Mouse (Mus musculus) gastrocnemius, adult 2 months (tissue): ENCODE measurements at regions not wholly inside any gene's neighbourhood (a gene's known extent, or its start where the extent isn't known, plus 50 kb on each side); places are given as distances from the start of the nearest gene placed in this dataset.

Experiments used
- DNase-seq: peaks from one replicate; pipeline ENCODE4 v3.0.0; 2022
- H3K27ac ChIP-seq: fragments of 200-600 bp; 2 replicates; pipeline ENCODE4 v1.8.1; 2022; ENCODE audit warnings: mild to moderate bottlenecking
- H3K4me3 ChIP-seq: fragments of 200-600 bp; 2 replicates; pipeline ENCODE4 v1.8.1; 2022; ENCODE audit warnings: mild to moderate bottlenecking, moderate library complexity
- CTCF ChIP-seq: fragments of 200-600 bp; IDR thresholded peaks from 2 replicates; pipeline ENCODE4 v1.8.1; 2022; ENCODE audit warnings: antibody characterized with exemption, mild to moderate bottlenecking, moderate library complexity
- intact Hi-C: fragments of 180-260 bp; cut with DNase I; formaldehyde crosslinking; loops from one replicate; pipeline ENCODE4 v1.15.1; 2025

GRCm38 (mm10) chr10:21672171-21672570 is 79.2 kb downstream of the 1700020N01Rik start:
- no peak for TF ChIP-seq CTCF
- Histone ChIP-seq H3K27ac (no peak overlapping the region), H3K4me3 (no peak overlapping the region)
- no peak for DNase-seq
- intact Hi-C loops: no loop called here

- no peak for TF ChIP-seq CTCF
- H3K27ac ChIP-seq: no peak overlapping the region
- intact Hi-C loops: no loop called here
- H3K4me3 ChIP-seq: no peak overlapping the region
- no peak for DNase-seq
Observed at GRCm38 (mm10) chr10:21672666-21673065, 79.7 kb downstream of the 1700020N01Rik start.

- DNase-seq: no peak
- Histone ChIP-seq H3K4me3 (no peak overlapping the region), H3K27ac (no peak overlapping the region)
- TF ChIP-seq CTCF: no peak
- intact Hi-C loops: no loop called here
Observed at GRCm38 (mm10) chr10:21673831-21674230, 80.9 kb downstream of the 1700020N01Rik start.

- no peak overlapping the region for H3K4me3 ChIP-seq
- H3K27ac ChIP-seq: no peak overlapping the region
- no peak for TF ChIP-seq CTCF
- DNase-seq: no peak
- intact Hi-C loops: no loop called here
Observed at GRCm38 (mm10) chr10:21675786-21676185, 82.8 kb downstream of the 1700020N01Rik start.

- DNase-seq: no peak
- no peak for TF ChIP-seq CTCF
- H3K27ac ChIP-seq: peak overlapping the region; percentile 84
- intact Hi-C loops: no loop called here
- no peak overlapping the region for H3K4me3 ChIP-seq
Observed at GRCm38 (mm10) chr10:21677911-21678310, 85.0 kb downstream of the 1700020N01Rik start.

GRCm38 (mm10) chr10:21678372-21678771 is 85.4 kb downstream of the 1700020N01Rik start:
- intact Hi-C loops: no loop called here
- H3K4me3 ChIP-seq: no peak overlapping the region; the same call in 1 of the 2 replicates
- H3K27ac ChIP-seq: peak overlapping the region; percentile 84
- no peak for TF ChIP-seq CTCF
- no peak for DNase-seq

- peak overlapping the region; percentile 84 for H3K27ac ChIP-seq
- TF ChIP-seq CTCF: no peak
- intact Hi-C loops: no loop called here
- peak; percentile 42 for DNase-seq
- no peak overlapping the region; the same call in 1 of the 2 replicates for H3K4me3 ChIP-seq
Observed at GRCm38 (mm10) chr10:21678811-21679451, 86.0 kb downstream of the 1700020N01Rik start.

GRCm38 (mm10) chr10:21680789-21681188 is 87.8 kb downstream of the 1700020N01Rik start:
- Histone ChIP-seq H3K4me3 (no peak overlapping the region), H3K27ac (no peak overlapping the region)
- no peak for TF ChIP-seq CTCF
- DNase-seq: no peak
- intact Hi-C loops: no loop called here

GRCm38 (mm10) chr10:21684286-21685013 is 91.5 kb downstream of the 1700020N01Rik start:
- no peak for TF ChIP-seq CTCF
- Histone ChIP-seq H3K4me3 (no peak overlapping the region), H3K27ac (peak overlapping the region; percentile 79)
- intact Hi-C loops: loop anchor here (2.0 kb wide), 1 partner anchor 308 kb away; no protein-coding TSS in a partner anchor
- DNase-seq: no peak

- peak; percentile 52 for TF ChIP-seq CTCF
- intact Hi-C loops: loop anchor here (2.0 kb wide), 1 partner anchor 308 kb away; no protein-coding TSS in a partner anchor
- Histone ChIP-seq H3K4me3 (peak overlapping the region; percentile 44), H3K27ac (peak overlapping the region; percentile 79)
- DNase-seq: peak; percentile 66
Observed at GRCm38 (mm10) chr10:21685122-21685798, 92.3 kb downstream of the 1700020N01Rik start.

- intact Hi-C loops: no loop called here
- Histone ChIP-seq H3K27ac (peak overlapping the region; percentile 79), H3K4me3 (peak overlapping the region; percentile 44; the same call in 1 of the 2 replicates)
- DNase-seq: peak; percentile 39
- no peak for TF ChIP-seq CTCF
Observed at GRCm38 (mm10) chr10:21686060-21686459, 93.1 kb downstream of the 1700020N01Rik start.

GRCm38 (mm10) chr10:21687484-21687883 is 94.5 kb downstream of the 1700020N01Rik start:
- no peak overlapping the region for H3K27ac ChIP-seq
- H3K4me3 ChIP-seq: no peak overlapping the region
- DNase-seq: no peak
- intact Hi-C loops: no loop called here
- no peak for TF ChIP-seq CTCF

GRCm38 (mm10) chr10:21688513-21688912 is 95.6 kb downstream of the 1700020N01Rik start:
- no peak for TF ChIP-seq CTCF
- intact Hi-C loops: no loop called here
- no peak for DNase-seq

More at GRCm38 (mm10) chr10:21688513-21688912, 95.6 kb downstream of the 1700020N01Rik start:
- Histone ChIP-seq H3K4me3 (no peak overlapping the region), H3K27ac (no peak overlapping the region)
